Mouse (Mus musculus) stomach, embryonic 16.5 days (tissue): ENCODE results near the gene Zfp882. TPM values are rescaled to one million over a fixed set of nuclear protein-coding genes. Genes with fewer than 3 reads are reported as not detected.
A peak's percentile ranks its signal among the peaks of the same experiment; 100 is the strongest.
"Not testable (repeated sequence)": the region's sequence is repeated elsewhere in the genome, so short reads cannot be mapped to it uniquely, and the experiment has no call there.

Source experiments
- ATAC-seq: fragments of 200-750 bp; cut with Nextera tagmentation; 2 replicates; pipeline ENCODE4 v1.8.0; 2017; ENCODE audit warnings: moderate number of reproducible peaks, moderate TSS enrichment; ENCODE audit not compliant: insufficient read depth, low FRiP score
- H3K27ac ChIP-seq: fragments of 300-500 bp; sonication (generic); 2 replicates; pipeline ENCODE4 v1.5.1; 2014; ENCODE audit warnings: low read length
- H3K27me3 ChIP-seq: fragments of 300-500 bp; sonication (generic); 2 replicates; pipeline ENCODE4 v1.6.1; 2014; ENCODE audit warnings: low read length, control low read depth, mixed read lengths; ENCODE audit not compliant: control insufficient read depth, insufficient read depth
- H3K36me3 ChIP-seq: fragments of 300-500 bp; sonication (generic); 2 replicates; pipeline ENCODE4 v1.6.1; 2014; ENCODE audit warnings: low read length; ENCODE audit not compliant: control insufficient read depth, insufficient read depth
- H3K4me1 ChIP-seq: fragments of 300-500 bp; sonication (generic); 2 replicates; pipeline ENCODE4 v1.6.1; 2014; ENCODE audit warnings: low read length, control low read depth, mixed read lengths; ENCODE audit not compliant: control insufficient read depth, insufficient read depth
- H3K4me2 ChIP-seq: fragments of 300-500 bp; sonication (generic); 2 replicates; pipeline ENCODE4 v1.6.1; 2014; ENCODE audit warnings: low read depth, low read length, mixed read lengths
- H3K4me3 ChIP-seq: fragments of 300-500 bp; sonication (generic); replicated peaks from 2 replicates; pipeline ENCODE4 v1.5.1; 2014; ENCODE audit warnings: mild to moderate bottlenecking, low read length
- H3K9ac ChIP-seq: fragments of 300-500 bp; sonication (generic); 2 replicates; pipeline ENCODE4 v1.6.1; 2014; ENCODE audit warnings: low read length
- H3K9me3 ChIP-seq: fragments of 300-500 bp; sonication (generic); replicated peaks from 2 replicates; pipeline ENCODE4 v1.6.1; 2016; ENCODE audit warnings: low read length, control low read depth; ENCODE audit not compliant: control insufficient read depth
- WGBS: fragments of 180-500 bp; shearing (Covaris S2); extraction: QIAGEN DNeasy Blood & Tissue Kit; methylation state at CpG from one replicate; pipeline ENCODE4 v1.1.7; 2014; 5-methylcytosine and 5-hydroxymethylcytosine counted together
- polyA plus RNA-seq: library from polyadenylated mRNA; unstranded; fragments of >200 nt; fragmentation: Nextera tagmentation; extraction: Ambion mirVana; gene quantifications from 2 replicates; pipeline ENCODE4 v1.2.1, GENCODE M21; 2015

The Zfp882 gene
- polyA plus RNA-seq, 1 experiment from 2014 or later: 3.6 TPM

DNA sequence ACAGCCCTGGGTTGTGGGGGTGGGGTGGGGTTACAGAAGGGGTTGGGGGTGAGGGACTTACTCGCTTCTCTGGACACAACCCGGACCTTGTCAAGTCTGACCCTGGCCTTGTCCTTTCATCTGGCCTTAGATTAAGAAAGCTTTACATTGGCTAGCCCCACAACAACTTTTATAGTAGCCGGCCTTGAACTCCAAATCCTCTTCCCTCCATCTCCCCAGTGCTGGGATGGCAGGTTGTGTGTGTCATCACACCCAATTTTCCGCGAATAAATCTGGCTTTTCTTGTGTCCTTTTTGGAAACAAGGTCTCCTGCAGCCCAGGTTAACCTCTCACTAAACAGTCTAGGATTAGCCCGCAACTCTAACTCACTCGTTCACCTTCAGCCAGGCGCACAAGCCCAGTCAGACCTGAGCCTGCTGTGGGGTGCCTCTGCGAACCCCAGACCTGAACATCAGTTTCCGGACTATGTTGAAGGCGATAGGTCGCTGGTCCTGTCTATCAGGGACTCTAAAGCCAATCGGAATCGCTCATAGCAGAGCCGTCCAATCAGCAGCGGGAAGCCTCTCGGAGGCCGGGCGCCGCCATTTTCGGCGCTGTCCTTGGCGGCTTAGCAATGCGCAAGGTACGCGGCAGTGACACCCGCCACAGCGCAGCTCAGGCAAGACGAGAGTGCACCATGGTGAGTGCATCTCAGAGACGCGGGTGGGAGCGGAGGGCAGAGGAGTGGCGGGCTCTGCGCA, 42.2 kb downstream of the Zfp882 start, which contains the start of gene Zfp961:
Zfp961 (plus strand) TSS at position 557 of the 740 bp plus-strand sequence.
- no peaks in the 10 kb centered on the region; the same call in 1 of the 2 replicates for H3K9me3 ChIP-seq
- peak within 1 kb of the TSS; percentile 71 for H3K4me3 ChIP-seq
- peaks cover 6% of the 10 kb centered on the region; the same call in 1 of the 2 replicates for H3K36me3 ChIP-seq
- H3K4me2 ChIP-seq: peak within 1 kb of the TSS; percentile 69
- ATAC-seq: peak; percentile 100
- peak within 1 kb of the TSS; percentile 89 for H3K9ac ChIP-seq
- H3K27me3 ChIP-seq: no peaks in the 10 kb centered on the region
- H3K4me1 ChIP-seq: peaks cover 8% of the 10 kb centered on the region
- peak within 1 kb of the TSS; percentile 84 for H3K27ac ChIP-seq
- 3% methylated on average over 34 of the region's 34 CpGs for WGBS

DNA sequence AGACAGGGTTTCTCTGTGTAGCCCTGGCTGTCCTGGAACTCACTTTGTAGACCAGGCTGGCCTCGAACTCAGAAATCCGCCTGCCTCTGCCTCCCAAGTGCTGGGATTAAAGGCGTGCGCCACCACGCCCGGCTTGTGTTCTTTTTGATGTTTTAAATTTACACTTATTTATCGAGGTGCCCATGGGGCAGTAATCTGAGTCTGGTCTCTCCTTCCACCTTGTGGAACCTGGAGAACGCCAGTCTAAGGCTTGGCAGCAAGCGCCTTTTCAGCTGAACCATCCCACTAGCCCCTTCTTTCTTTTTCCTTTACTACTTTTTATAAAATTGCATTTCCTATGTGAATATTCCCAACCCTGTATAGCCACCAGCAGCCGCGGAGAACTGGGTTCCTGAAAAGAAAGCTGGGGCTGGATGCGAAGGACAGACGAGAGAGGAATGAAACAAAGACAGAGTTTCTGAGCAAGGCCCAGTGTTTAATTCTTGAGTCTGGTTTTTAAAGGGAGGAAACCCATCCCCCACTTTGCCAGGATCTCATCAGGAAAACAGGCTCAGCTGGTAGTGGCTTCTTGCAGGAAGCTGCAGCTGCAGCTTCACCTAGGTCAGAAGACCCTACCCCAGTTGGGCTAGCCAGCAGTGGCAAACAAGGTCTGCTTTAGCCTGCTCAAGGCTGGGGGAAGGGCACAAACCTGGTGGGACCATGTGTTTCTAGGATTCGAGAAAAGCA, 43.2 kb downstream of the Zfp882 start:
- no peak for ATAC-seq

DNA sequence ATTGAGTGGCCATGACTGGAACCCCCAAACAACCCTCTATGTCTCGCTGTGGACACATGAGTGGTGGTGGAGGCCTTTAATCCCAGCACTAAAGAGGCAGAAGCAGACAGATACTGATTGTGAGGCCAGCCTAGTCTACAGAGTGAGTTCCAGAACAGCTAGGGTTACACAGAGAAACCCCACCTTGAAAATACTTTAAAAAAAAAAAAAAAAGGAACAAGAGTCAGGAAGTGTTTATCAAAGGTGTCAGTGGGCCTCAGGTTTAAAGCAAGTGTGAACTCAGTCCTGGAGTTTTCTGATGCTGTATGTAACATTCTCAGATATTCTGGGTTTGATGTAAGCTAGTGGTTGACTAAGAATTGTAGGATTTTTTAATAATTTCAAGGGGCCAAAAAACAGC, 44.1 kb downstream of the Zfp882 start:
- H3K27me3 ChIP-seq: no peaks in the 10 kb centered on the region
- no peak for ATAC-seq
- WGBS: 71% methylated on average over 1 of the region's 1 CpGs
- no peak overlapping the region for H3K4me2 ChIP-seq
- no peak overlapping the region for H3K9ac ChIP-seq
- no peak overlapping the region for H3K27ac ChIP-seq
- peaks cover 6% of the 10 kb centered on the region; the same call in 1 of the 2 replicates for H3K36me3 ChIP-seq
- no peak overlapping the region for H3K4me3 ChIP-seq
- no peaks in the 10 kb centered on the region; the same call in 1 of the 2 replicates for H3K9me3 ChIP-seq
- H3K4me1 ChIP-seq: peaks cover 8% of the 10 kb centered on the region

More for the DNA sequence above, 43.2 kb downstream of the Zfp882 start:
- Histone ChIP-seq H3K9me3 (no peaks in the 10 kb centered on the region; the same call in 1 of the 2 replicates), H3K4me2 (peak overlapping the region; percentile 69), H3K36me3 (peaks cover 6% of the 10 kb centered on the region; the same call in 1 of the 2 replicates), H3K27ac (peak overlapping the region; percentile 35; the same call in 1 of the 2 replicates), H3K9ac (peak overlapping the region; percentile 89), H3K4me3 (peak overlapping the region; percentile 71), H3K27me3 (no peaks in the 10 kb centered on the region), H3K4me1 (peaks cover 8% of the 10 kb centered on the region)
- WGBS: 24% methylated on average over 13 of the region's 14 CpGs

DNA sequence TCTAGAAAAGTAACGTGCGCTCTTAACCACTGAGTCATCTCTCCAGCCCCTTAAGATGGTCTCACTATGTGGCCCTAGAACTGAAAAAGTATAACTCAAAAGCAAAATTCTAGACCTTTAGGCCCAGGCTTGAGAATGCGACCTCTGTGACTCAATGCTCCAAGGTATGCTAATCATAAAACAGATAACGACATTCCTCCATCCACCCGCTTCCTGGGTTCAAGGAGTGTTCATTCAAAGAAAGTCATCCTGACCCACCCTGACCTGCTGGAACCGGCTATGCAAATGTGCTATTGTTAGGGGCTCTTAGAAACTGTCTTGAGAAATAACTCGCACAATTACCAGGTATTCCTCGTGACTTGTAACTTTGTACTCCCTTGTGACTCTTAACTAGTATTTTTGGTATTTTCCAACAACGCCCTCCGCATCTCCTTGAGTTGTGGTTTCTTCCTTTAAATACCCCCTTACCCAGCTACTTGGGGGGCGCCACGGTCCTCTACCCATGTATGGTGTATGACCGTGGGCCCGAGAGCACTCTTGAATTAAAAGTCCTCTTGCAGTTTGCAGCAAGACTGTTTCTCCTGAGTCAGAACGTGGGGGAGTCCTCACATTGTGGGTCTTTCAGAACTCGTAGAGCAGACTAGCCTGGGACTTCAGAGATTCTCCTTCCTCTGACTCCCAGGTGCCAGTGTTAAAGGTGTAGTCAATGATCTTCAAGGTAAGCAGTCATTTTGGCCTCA, 44.7 kb downstream of the Zfp882 start:
- 90% methylated on average over 16 of the region's 16 CpGs for WGBS
- not testable (repeated sequence) for H3K27me3 ChIP-seq, H3K36me3 ChIP-seq, H3K4me2 ChIP-seq, H3K4me1 ChIP-seq, H3K27ac ChIP-seq, ATAC-seq, H3K4me3 ChIP-seq, H3K9me3 ChIP-seq, H3K9ac ChIP-seq

DNA sequence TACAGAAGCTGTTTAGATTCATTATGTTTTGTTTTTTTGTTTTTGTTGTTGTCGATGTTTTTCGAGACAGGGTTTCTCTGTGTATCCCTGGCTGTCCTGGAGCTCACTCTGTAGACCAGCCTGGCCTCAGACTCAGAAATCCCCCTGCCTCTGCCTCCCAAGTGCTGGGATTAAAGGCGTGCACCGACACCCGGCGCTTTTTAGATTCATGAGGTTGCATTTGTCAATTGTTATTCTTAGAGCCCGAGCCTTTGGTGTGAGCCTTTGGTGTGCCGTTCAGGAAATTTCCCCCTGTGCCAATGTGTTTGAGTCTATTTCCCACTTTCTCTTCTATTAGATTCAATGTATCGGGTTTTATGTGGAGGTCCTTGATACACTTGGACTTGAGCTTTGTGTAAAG, 46.3 kb downstream of the Zfp882 start:
- H3K9ac ChIP-seq: no peak overlapping the region
- H3K9me3 ChIP-seq: no peaks in the 10 kb centered on the region; the same call in 1 of the 2 replicates
- no peak overlapping the region for H3K27ac ChIP-seq
- no peaks in the 10 kb centered on the region for H3K27me3 ChIP-seq
- no peak overlapping the region for H3K4me3 ChIP-seq
- ATAC-seq: no peak
- H3K4me1 ChIP-seq: peaks cover 8% of the 10 kb centered on the region
- WGBS: 95% methylated on average over 9 of the region's 9 CpGs
- no peak overlapping the region for H3K4me2 ChIP-seq
- H3K36me3 ChIP-seq: peaks cover 6% of the 10 kb centered on the region; the same call in 1 of the 2 replicates

DNA sequence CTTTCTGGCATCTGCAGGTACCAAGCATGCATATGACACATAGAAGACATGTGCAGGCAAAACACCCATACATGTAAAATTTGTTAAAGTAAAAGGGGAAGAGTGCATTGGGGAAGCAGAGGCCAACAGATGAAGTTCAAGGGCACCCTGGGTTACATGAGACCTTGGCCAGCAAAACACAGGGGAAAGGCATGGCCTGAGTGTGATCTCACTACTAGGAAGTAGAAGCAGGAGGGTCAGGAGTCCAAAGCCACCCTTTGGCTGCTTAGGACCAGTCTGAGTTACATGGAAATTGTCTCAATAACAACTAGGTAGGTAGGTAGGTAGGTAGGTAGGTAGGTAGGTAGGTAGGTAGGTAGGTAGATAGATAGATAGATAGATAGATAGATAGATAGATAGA, 52.1 kb downstream of the Zfp882 start:
- Histone ChIP-seq H3K36me3 (peaks cover 4% of the 10 kb centered on the region; the same call in 1 of the 2 replicates), H3K4me1 (no peaks in the 10 kb centered on the region), H3K4me3 (no peak overlapping the region), H3K27me3 (no peaks in the 10 kb centered on the region), H3K27ac (no peak overlapping the region), H3K9ac (no peak overlapping the region), H3K9me3 (peaks cover 6% of the 10 kb centered on the region; the same call in 1 of the 2 replicates), H3K4me2 (no peak overlapping the region)
- no peak for ATAC-seq

DNA sequence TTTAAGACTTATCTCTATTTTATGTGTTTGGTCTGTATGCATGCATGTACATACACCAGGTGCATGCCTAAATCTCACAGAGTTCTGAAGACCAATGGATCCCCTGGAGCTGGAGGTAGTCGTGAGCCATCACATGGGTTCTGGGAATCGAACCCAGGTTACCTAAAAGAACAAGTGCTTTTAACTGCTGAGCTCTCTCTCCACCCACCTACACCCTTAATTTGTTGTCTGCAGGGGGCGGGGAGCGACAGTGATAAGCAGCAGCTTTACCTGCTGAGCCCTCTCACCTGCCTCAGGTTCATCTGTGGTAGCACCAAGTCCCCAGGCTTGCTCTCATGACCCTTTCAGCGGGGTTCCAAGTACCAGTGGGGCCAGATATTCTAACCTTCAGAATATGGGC, 53.4 kb downstream of the Zfp882 start:
- Histone ChIP-seq H3K27me3 (no peaks in the 10 kb centered on the region), H3K36me3 (peaks cover 17% of the 10 kb centered on the region), H3K27ac (no peak overlapping the region), H3K4me1 (no peaks in the 10 kb centered on the region), H3K4me3 (no peak overlapping the region), H3K9me3 (peaks cover 13% of the 10 kb centered on the region; the same call in 1 of the 2 replicates), H3K4me2 (no peak overlapping the region), H3K9ac (no peak overlapping the region)
- ATAC-seq: no peak
- 88% methylated on average over 5 of the region's 5 CpGs for WGBS

DNA sequence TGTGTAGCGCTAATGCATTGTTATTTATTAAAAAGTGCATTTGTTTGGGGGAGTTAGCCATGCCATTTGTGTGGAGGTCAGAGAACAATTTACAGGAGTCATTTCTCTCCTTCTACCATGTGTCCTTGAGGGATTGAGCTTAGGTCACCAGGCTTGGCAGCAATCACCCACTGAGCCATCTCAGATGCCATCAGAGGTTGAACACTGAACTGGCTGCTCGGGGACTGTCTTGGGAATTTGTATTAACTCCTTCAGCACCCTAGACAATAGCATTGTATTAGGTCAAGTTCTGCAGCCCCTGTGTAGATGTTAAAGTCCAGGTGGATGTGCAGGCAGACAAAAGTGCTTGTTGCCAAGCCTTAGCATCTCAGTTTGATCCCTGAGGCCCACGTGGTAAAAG, 55.6 kb downstream of the Zfp882 start:
- Histone ChIP-seq H3K4me3 (no peak overlapping the region), H3K9me3 (peaks cover 16% of the 10 kb centered on the region; the same call in 1 of the 2 replicates), H3K9ac (no peak overlapping the region), H3K4me1 (no peaks in the 10 kb centered on the region), H3K27me3 (no peaks in the 10 kb centered on the region), H3K27ac (no peak overlapping the region), H3K4me2 (no peak overlapping the region), H3K36me3 (peaks cover 26% of the 10 kb centered on the region)
- no peak for ATAC-seq
- WGBS: 83% methylated on average over 3 of the region's 3 CpGs
